Mouse (Mus musculus) testis, adult 2 months (tissue): ENCODE results near the gene Rin3. TPM values are rescaled to one million over a fixed set of nuclear protein-coding genes. Genes with fewer than 3 reads are reported as not detected.

Experiments
- H3K27ac ChIP-seq: fragments of 200-500 bp; 2 replicates; pipeline ENCODE4 v1.5.1; 2012; ENCODE audit warnings: low read depth, low read length; ENCODE audit not compliant: control insufficient read depth, insufficient read depth
- H3K27me3 ChIP-seq: fragments of 200-500 bp; 2 replicates; pipeline ENCODE4 v1.6.1; 2012; ENCODE audit warnings: mild to moderate bottlenecking, low read length, moderate library complexity; ENCODE audit not compliant: control insufficient read depth, insufficient read depth
- H3K36me3 ChIP-seq: fragments of 200-500 bp; 2 replicates; pipeline ENCODE4 v1.6.1; 2012; ENCODE audit warnings: mild to moderate bottlenecking, low read length; ENCODE audit not compliant: control insufficient read depth, insufficient read depth
- H3K4me1 ChIP-seq: fragments of 200-500 bp; 2 replicates; pipeline ENCODE4 v1.6.1; 2012; ENCODE audit warnings: low read length; ENCODE audit not compliant: control insufficient read depth, insufficient read depth
- H3K4me3 ChIP-seq: fragments of 200-500 bp; 2 replicates; pipeline ENCODE4 v1.5.1; 2012; ENCODE audit warnings: low read depth, mild to moderate bottlenecking, low read length, moderate library complexity, mixed read lengths; ENCODE audit not compliant: control insufficient read depth
- CTCF ChIP-seq: fragments of 200-500 bp; IDR thresholded peaks from 2 replicates; pipeline ENCODE4 v1.5.1; 2012; ENCODE audit warnings: low read depth, mild to moderate bottlenecking, inconsistent platforms, low read length, moderate library complexity; ENCODE audit not compliant: control insufficient read depth, insufficient read depth, insufficient replicate concordance
- POLR2A ChIP-seq: fragments of 200-500 bp; IDR thresholded peaks from 2 replicates; pipeline ENCODE4 v1.6.1; 2012; ENCODE audit warnings: low read depth, mild to moderate bottlenecking, inconsistent platforms, low read length, moderate library complexity; ENCODE audit not compliant: control insufficient read depth
- polyA plus RNA-seq: library from polyadenylated mRNA; depleted of rRNA; stranded (reverse); fragments of >200 nt; gene quantifications from 2 replicates; pipeline ENCODE4 v1.2.3, GENCODE M21; 2012

Gene Rin3
- polyA plus RNA-seq, 1 experiment = 2.4 TPM

GRCm38 (mm10) chr12:102417701-102418100, 134.9 kb downstream of the Rin3 start:
- no peaks in the 10 kb centered on the region for H3K36me3 ChIP-seq
- H3K4me3 ChIP-seq = no peak overlapping the region
- H3K4me1 ChIP-seq = no peaks in the 10 kb centered on the region
- H3K27me3 ChIP-seq = no peaks in the 10 kb centered on the region
- TF ChIP-seq CTCF (no peak), POLR2A (no peak)
- H3K27ac ChIP-seq = no peak overlapping the region

DNA sequence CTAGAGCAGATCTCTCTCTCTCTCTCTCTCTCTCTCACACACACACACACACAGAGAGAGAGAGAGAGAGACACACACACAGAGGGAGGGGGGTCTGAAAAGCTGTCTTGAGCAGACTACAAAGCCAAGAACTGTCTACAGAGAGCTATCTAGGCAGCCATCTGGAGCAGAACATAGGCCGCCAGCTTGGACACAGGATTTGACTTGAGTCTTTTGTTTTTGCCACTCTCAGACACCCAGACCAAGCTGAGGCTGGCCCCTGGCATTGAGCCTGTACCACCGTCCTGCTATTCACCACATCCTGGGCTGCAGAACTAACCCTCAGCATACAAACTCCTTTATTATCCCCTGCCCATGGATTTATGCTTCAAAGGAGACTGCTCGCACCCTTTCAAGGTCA, 136.7 kb downstream of the Rin3 start:
- Histone ChIP-seq H3K4me3 (no peak overlapping the region), H3K27me3 (no peaks in the 10 kb centered on the region), H3K4me1 (no peaks in the 10 kb centered on the region), H3K27ac (no peak overlapping the region), H3K36me3 (no peaks in the 10 kb centered on the region)
- TF ChIP-seq CTCF (no peak), POLR2A (no peak)

DNA sequence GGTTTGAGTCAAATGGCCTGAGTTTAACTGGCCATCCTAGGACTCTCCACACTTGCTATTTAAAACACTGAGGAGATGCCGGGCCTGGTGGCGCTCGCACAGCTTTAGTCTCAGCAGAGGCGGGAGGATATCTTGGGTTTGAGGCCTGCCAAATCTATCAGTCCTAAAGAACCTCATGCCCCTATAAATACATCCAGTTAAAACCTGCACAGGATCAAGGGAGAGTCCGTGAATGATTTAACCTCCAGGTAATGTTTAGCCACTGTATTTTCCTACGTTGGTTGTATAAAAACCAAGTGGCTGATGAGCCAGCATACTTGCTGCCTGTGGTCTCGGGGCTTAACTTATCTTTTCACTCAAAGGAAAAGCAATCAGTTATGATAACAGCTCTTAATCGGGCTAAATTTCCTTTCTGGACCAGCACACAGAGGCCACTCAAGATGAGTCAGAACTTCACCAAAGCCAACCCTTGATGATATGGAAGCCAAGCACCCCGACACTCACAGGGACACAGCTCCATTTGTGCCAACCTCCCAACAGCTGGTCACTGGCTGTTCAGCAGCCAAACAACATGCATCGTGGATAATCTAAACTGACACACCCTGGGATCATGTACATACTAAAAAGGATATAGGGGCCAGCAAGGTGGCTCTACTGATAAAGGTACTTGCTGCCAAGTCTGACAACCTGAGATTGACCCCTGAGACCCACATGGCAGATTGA, 137.5 kb downstream of the Rin3 start:
- no peak for TF ChIP-seq POLR2A
- TF ChIP-seq CTCF = no peak
- H3K4me1 ChIP-seq = no peaks in the 10 kb centered on the region
- H3K4me3 ChIP-seq = no peak overlapping the region
- no peaks in the 10 kb centered on the region for H3K36me3 ChIP-seq
- no peaks in the 10 kb centered on the region for H3K27me3 ChIP-seq
- no peak overlapping the region for H3K27ac ChIP-seq

- H3K4me3 ChIP-seq = no peak overlapping the region
These were observed 139.2 kb downstream of the Rin3 start for GRCm38 (mm10) chr12:102422065-102422464.

DNA sequence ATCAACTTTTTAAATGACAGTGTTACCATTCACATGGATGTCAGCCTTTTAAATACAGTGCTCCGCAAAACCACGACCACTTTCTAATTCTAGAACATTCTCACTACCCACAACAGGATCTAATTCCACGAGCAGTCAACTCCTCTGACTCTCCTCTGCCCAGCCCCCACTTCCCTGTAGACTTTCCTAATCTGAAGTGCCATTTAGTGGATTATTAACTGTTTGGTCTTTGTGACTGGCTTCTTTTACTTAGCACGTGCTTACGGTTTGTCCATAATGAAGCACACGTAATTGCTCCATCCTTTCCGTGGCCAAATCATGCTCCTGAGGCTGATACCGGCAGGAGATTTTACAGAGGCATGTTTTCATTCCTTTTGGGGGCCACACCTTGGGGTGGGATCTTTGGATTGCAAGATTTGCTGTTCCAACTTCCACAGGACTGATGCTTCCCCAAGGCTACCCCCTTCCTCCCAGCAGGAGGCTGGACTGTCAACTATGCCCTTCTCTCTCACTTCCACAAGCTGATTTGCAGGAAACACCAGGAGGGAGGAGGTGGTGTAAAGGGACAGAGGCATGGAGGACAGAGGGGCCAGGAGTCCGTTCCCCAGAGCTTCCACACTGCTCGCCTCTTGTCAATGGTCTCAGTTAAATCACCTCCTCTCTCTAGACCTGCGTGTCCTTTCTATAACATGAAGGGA, 139.9 kb downstream of the Rin3 start:
- TF ChIP-seq POLR2A (no peak), CTCF (no peak)
- H3K36me3 ChIP-seq = no peaks in the 10 kb centered on the region
- no peaks in the 10 kb centered on the region for H3K27me3 ChIP-seq
- H3K4me3 ChIP-seq = no peak overlapping the region
- no peak overlapping the region for H3K27ac ChIP-seq
- no peaks in the 10 kb centered on the region for H3K4me1 ChIP-seq

More at GRCm38 (mm10) chr12:102422065-102422464, 139.2 kb downstream of the Rin3 start:
- no peaks in the 10 kb centered on the region for H3K27me3 ChIP-seq
- TF ChIP-seq CTCF (no peak), POLR2A (no peak)
- H3K27ac ChIP-seq = no peak overlapping the region
- H3K4me1 ChIP-seq = no peaks in the 10 kb centered on the region
- H3K36me3 ChIP-seq = no peaks in the 10 kb centered on the region

GRCm38 (mm10) chr12:102423625-102424024, 140.8 kb downstream of the Rin3 start:
- Histone ChIP-seq H3K4me3 (no peak overlapping the region), H3K27me3 (no peaks in the 10 kb centered on the region), H3K27ac (no peak overlapping the region), H3K36me3 (no peaks in the 10 kb centered on the region), H3K4me1 (no peaks in the 10 kb centered on the region)
- TF ChIP-seq CTCF = no peak
- no peak for TF ChIP-seq POLR2A

DNA sequence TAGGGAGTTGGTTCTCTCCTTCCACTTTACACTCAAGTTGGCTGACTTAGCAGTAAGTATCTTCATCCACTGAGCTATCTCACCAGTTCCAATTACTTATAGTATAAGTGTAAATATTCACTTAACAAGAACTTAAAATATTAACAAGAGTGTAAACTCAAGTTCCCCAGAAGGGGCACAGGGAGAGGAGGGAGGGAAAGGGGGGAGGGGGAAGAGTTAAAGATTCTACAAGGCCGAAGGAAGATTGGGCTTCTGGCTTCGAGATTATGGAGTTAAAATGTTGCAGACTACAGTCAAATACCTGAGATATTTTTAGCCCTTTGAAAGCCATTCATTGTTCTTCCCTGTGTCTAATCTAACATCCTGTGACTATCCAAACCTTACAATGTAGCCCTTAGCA, 141.6 kb downstream of the Rin3 start:
- Histone ChIP-seq H3K36me3 (no peaks in the 10 kb centered on the region), H3K4me3 (no peak overlapping the region), H3K27me3 (no peaks in the 10 kb centered on the region), H3K4me1 (no peaks in the 10 kb centered on the region), H3K27ac (no peak overlapping the region)
- TF ChIP-seq POLR2A = no peak
- no peak for TF ChIP-seq CTCF

DNA sequence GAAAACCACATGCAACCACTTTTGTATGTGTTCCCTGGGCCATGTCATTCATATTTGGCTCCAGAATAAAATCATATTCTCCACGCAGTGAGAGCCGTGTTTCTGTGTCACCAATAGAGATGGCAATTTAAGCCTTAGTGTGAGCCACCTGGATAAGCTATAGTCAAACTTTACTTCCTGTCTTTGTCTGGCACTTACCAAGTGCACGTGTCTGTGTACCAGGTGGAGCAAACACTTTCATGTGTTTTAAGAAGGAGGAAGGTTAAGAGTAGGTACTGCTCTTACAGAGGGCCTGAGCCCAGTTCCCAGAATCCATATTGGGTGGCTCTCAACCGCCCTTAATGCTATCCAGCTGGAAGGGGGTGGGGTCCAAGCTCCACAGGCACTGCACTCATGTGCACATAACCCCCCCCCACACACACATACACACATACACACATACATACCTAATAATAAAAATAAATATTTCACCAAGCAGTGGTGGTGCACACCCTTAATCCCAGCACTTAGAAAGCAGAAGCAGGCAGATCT, 142.3 kb downstream of the Rin3 start:
- Histone ChIP-seq H3K4me3 (no peak overlapping the region), H3K4me1 (no peaks in the 10 kb centered on the region), H3K27me3 (no peaks in the 10 kb centered on the region), H3K36me3 (no peaks in the 10 kb centered on the region), H3K27ac (no peak overlapping the region)
- no peak for TF ChIP-seq CTCF
- no peak for TF ChIP-seq POLR2A
